Comparison of ENCODE assay signal across 10 mouse cellular contexts in genomic region chr3:142688353-142688752, GRCm38 (mm10). TPM values are rescaled to one million over a fixed set of nuclear protein-coding genes. Genes with fewer than 3 reads are reported as not detected.
A peak's percentile ranks its signal among the peaks of the same experiment; 100 is the strongest.
DNase-seq lines count a peak whose midpoint lies in the region; ATAC-seq and TF ChIP-seq lines count a peak whose summit lies in the region.
"Had no signal": no experiment of that assay in that cellular context is flagged by ENCODE, and none has a peak within 500 bp of the region (broad histone marks: within the 10 kb centered on the region; RNA-seq: fewer than 3 reads in every experiment).

No protein-coding gene starts in this region.

- no peaks in the 10 kb centered on the region for H3K4me1 ChIP-seq in liver, adult 2 months (ENCODE audit: control insufficient read depth, insufficient read depth, low read length)
- H3K4me1 ChIP-seq in midbrain, embryonic 15.5 days = no peaks in the 10 kb centered on the region
- H3K4me1 ChIP-seq: forebrain, embryonic 13.5 days had no signal

- no peak for TF ChIP-seq POLR2A in liver, adult 2 months (IDR thresholded peaks at IDR 0.05; ENCODE audit: extremely low read depth, insufficient read depth, low read length)

- 70% methylated on average over 13 of the region's 13 CpGs for WGBS in liver, adult 2 months
- 62% methylated on average over 13 of the region's 13 CpGs for WGBS in midbrain, embryonic 15.5 days

- H3K27ac ChIP-seq in liver, adult 2 months (replicated peaks; ENCODE audit: insufficient read depth, low read depth, low read length) = no peak overlapping the region
- no peak overlapping the region for H3K27ac ChIP-seq in midbrain, embryonic 15.5 days
- H3K27ac ChIP-seq: forebrain, embryonic 13.5 days had no signal

- H3K9me3 ChIP-seq in midbrain, embryonic 15.5 days = no peaks in the 10 kb centered on the region

- no peaks in the 10 kb centered on the region for H3K36me3 ChIP-seq in liver, adult 2 months (ENCODE audit: control insufficient read depth, insufficient read depth, low read length)
- H3K36me3 ChIP-seq in midbrain, embryonic 15.5 days (replicated peaks) = no peaks in the 10 kb centered on the region

- no peaks in the 10 kb centered on the region for H3K79me2 ChIP-seq in liver, adult 2 months (ENCODE audit: control insufficient read depth, insufficient read depth, low read length)

- no peak for TF ChIP-seq CTCF in liver, adult 2 months (IDR thresholded peaks at IDR 0.05; ENCODE audit: low read depth, low read length)

- peaks cover 5% of the 10 kb centered on the region for H3K27me3 ChIP-seq in liver, adult 2 months (ENCODE audit: control insufficient read depth, insufficient read depth, low read length)
- H3K27me3 ChIP-seq in midbrain, embryonic 15.5 days (replicated peaks) = no peaks in the 10 kb centered on the region
- H3K27me3 ChIP-seq: forebrain, embryonic 13.5 days had no signal

- peak overlapping the region; percentile 22; the same call in 1 of the 2 replicates for H3K4me2 ChIP-seq in midbrain, embryonic 15.5 days
- H3K4me2 ChIP-seq: forebrain, embryonic 13.5 days had no signal

- ATAC-seq in activated CD4-positive, CD25-positive, alpha-beta regulatory T cell, adult 4 months = peak; percentile 23
- no peak for ATAC-seq in midbrain, embryonic 15.5 days (replicated peaks)
- ATAC-seq: forebrain, embryonic 13.5 days had no signal

- H3K9ac ChIP-seq in liver, adult 2 months (ENCODE audit: low read depth, low read length) = peak overlapping the region; percentile 40; the same call in 1 of the 2 replicates
- H3K9ac ChIP-seq in midbrain, embryonic 15.5 days = no peak overlapping the region
- H3K9ac ChIP-seq: forebrain, embryonic 13.5 days had no signal

- DNase-seq in liver, adult 2 months (ENCODE audit: extremely low read depth, low read depth, low spot score) = no peak
- DNase-seq in liver = no peak
- DNase-seq in induced T-regulatory cell, adult 2 months (ENCODE audit: low read depth) = peak; percentile 44
- no peak for DNase-seq in cerebellum, postnatal 36 days
- no peak for DNase-seq in gastrocnemius, postnatal 36 days
- no peak for DNase-seq in cerebellum, adult 9-11 months
- DNase-seq: left cerebral cortex, postnatal 4 days had no signal

- intact Hi-C loops in gastrocnemius, postnatal 36 days (cut with DNase I) = no loop called here

- H3K4me3 ChIP-seq in liver, adult 2 months (ENCODE audit: insufficient read depth, low read depth, low read length) = peak overlapping the region; percentile 38; the same call in 1 of the 2 replicates
- no peak overlapping the region for H3K4me3 ChIP-seq in midbrain, embryonic 15.5 days
- H3K4me3 ChIP-seq: forebrain, embryonic 13.5 days had no signal

RNA-seq across cellular contexts. Expression of gene Kyat3, which starts 12.5 kb away (rescaled TPM):
- 369 and 383 TPM in 2 replicates for total RNA-seq in liver, adult 2 months (2014; rRNA removed)
- 56.4 and 58.9 TPM in 2 replicates for polyA plus RNA-seq in liver, adult 2 months (2012; rRNA removed)
- 1 to 10 TPM; 5.2 TPM for polyA plus RNA-seq in activated CD4-positive, CD25-positive, alpha-beta regulatory T cell, adult 4 months (2017; shearing (Covaris generic))
- polyA plus RNA-seq in midbrain, embryonic 15.5 days (2015; fragmentation: Nextera tagmentation; extraction: Ambion mirVana) = 4.1 and 4.3 TPM in 2 replicates
- 10 to 100 TPM in 1 of 2 experiments, 1 to 10 TPM in 1; 5.5 to 10.8 TPM for total RNA-seq in gastrocnemius, postnatal 36 days (2021)
